Mouse (Mus musculus) hindbrain, embryonic 15.5 days (tissue): ENCODE results near the gene Abca2. TPM values are rescaled to one million over a fixed set of nuclear protein-coding genes. Genes with fewer than 3 reads are reported as not detected.
"Not testable (repeated sequence)": the region's sequence is repeated elsewhere in the genome, so short reads cannot be mapped to it uniquely, and the experiment has no call there.

ENCODE experiments used
- ATAC-seq: fragments of 200-750 bp; cut with Nextera tagmentation; 2 replicates; pipeline ENCODE4 v1.8.0; 2017; ENCODE audit warnings: low read depth, moderate number of reproducible peaks, moderate TSS enrichment; ENCODE audit not compliant: low FRiP score
- H3K27ac ChIP-seq: fragments of 300-500 bp; sonication (generic); replicated peaks from 2 replicates; pipeline ENCODE4 v1.5.1; 2015; ENCODE audit warnings: mild to moderate bottlenecking, inconsistent platforms
- H3K27me3 ChIP-seq: fragments of 300-500 bp; sonication (generic); 2 replicates; pipeline ENCODE4 v1.6.1; 2015; ENCODE audit warnings: control low read depth, inconsistent platforms
- H3K36me3 ChIP-seq: fragments of 300-500 bp; sonication (generic); 2 replicates; pipeline ENCODE4 v1.6.1; 2015; ENCODE audit warnings: control low read depth, inconsistent platforms
- H3K4me1 ChIP-seq: fragments of 300-500 bp; sonication (generic); replicated peaks from 2 replicates; pipeline ENCODE4 v1.6.1; 2015; ENCODE audit warnings: control low read depth, inconsistent platforms
- H3K4me2 ChIP-seq: fragments of 300-500 bp; sonication (generic); 2 replicates; pipeline ENCODE4 v1.6.1; 2015; ENCODE audit warnings: moderate library complexity, mild to moderate bottlenecking, inconsistent platforms
- H3K4me3 ChIP-seq: fragments of 300-500 bp; sonication (generic); 2 replicates; pipeline ENCODE4 v1.5.1; 2015; ENCODE audit warnings: mild to moderate bottlenecking, inconsistent platforms
- H3K9ac ChIP-seq: fragments of 300-500 bp; sonication (generic); 2 replicates; pipeline ENCODE4 v1.6.1; 2015; ENCODE audit warnings: inconsistent platforms
- H3K9me3 ChIP-seq: fragments of 300-500 bp; sonication (generic); 2 replicates; pipeline ENCODE4 v1.6.1; 2016; ENCODE audit warnings: control low read depth, inconsistent platforms
- WGBS: fragments of 180-500 bp; shearing (Covaris S2); methylation state at CpG from one replicate; pipeline ENCODE4 v1.1.7; 2015; 5-methylcytosine and 5-hydroxymethylcytosine counted together
- polyA plus RNA-seq: library from polyadenylated mRNA; unstranded; fragments of >200 nt; fragmentation: Nextera tagmentation; extraction: Ambion mirVana; gene quantifications from 2 replicates; pipeline ENCODE4 v1.2.1, GENCODE M21; 2015

Abca2 gene
- polyA plus RNA-seq, 1 experiment from 2014 or later: 15.1 TPM

- peak overlapping the region; percentile 77 for H3K4me2 ChIP-seq
Observed at GRCm38 (mm10) chr2:25402377-25402971, 26.0 kb upstream of the Abca2 start.

GRCm38 (mm10) chr2:25402972-25403601 is 25.4 kb upstream of the Abca2 start:
- H3K4me3 ChIP-seq: peak overlapping the region; percentile 76
- H3K9me3 ChIP-seq: no peaks in the 10 kb centered on the region
- 0 out of 2 replicates have a peak, but pooled peaks cover 11% of the 10 kb centered on the region for H3K36me3 ChIP-seq
- peaks cover 37% of the 10 kb centered on the region for H3K4me1 ChIP-seq
- peak; percentile 89 for ATAC-seq
- H3K27ac ChIP-seq: peak overlapping the region; percentile 88
- peak overlapping the region; percentile 77 for H3K4me2 ChIP-seq
- under 1% methylated on average over 53 of the region's 54 CpGs for WGBS
- H3K27me3 ChIP-seq: peaks cover 21% of the 10 kb centered on the region
- H3K9ac ChIP-seq: peak overlapping the region; percentile 100

More at GRCm38 (mm10) chr2:25402377-25402971, 26.0 kb upstream of the Abca2 start:
- Histone ChIP-seq H3K4me3 (peak overlapping the region; percentile 76), H3K9ac (peak overlapping the region; percentile 100), H3K4me1 (peaks cover 37% of the 10 kb centered on the region), H3K27ac (peak overlapping the region; percentile 88), H3K27me3 (peaks cover 28% of the 10 kb centered on the region), H3K36me3 (0 out of 2 replicates have a peak, but pooled peaks cover 5% of the 10 kb centered on the region), H3K9me3 (no peaks in the 10 kb centered on the region)
- 0% methylated on average over 13 of the region's 13 CpGs for WGBS
- peak; percentile 59 for ATAC-seq

- Histone ChIP-seq H3K27ac (0 out of 2 replicates have a peak overlapping the region, but pooled peaks have one; percentile 5), H3K9ac (peak overlapping the region; percentile 100), H3K4me2 (peak overlapping the region; percentile 77), H3K36me3 (peaks cover 19% of the 10 kb centered on the region), H3K4me3 (peak overlapping the region; percentile 76), H3K9me3 (no peaks in the 10 kb centered on the region), H3K27me3 (peaks cover 12% of the 10 kb centered on the region), H3K4me1 (peaks cover 37% of the 10 kb centered on the region)
- no peak for ATAC-seq
- 88% methylated on average over 4 of the region's 4 CpGs for WGBS
Observed at GRCm38 (mm10) chr2:25403994-25404393, 24.5 kb upstream of the Abca2 start.

- no peak overlapping the region for H3K4me2 ChIP-seq
- H3K4me3 ChIP-seq: no peak overlapping the region
- peaks cover 22% of the 10 kb centered on the region for H3K4me1 ChIP-seq
- no peak overlapping the region for H3K27ac ChIP-seq
- no peak for ATAC-seq
- no peaks in the 10 kb centered on the region for H3K9me3 ChIP-seq
- no peaks in the 10 kb centered on the region for H3K27me3 ChIP-seq
- WGBS: 93% methylated on average over 10 of the region's 10 CpGs
- H3K36me3 ChIP-seq: peaks cover 51% of the 10 kb centered on the region
- no peak overlapping the region for H3K9ac ChIP-seq
Observed at GRCm38 (mm10) chr2:25408908-25409307, 19.6 kb upstream of the Abca2 start.

GRCm38 (mm10) chr2:25413436-25413835 is 15.1 kb upstream of the Abca2 start:
- ATAC-seq, H3K4me3 ChIP-seq, H3K4me1 ChIP-seq, H3K4me2 ChIP-seq, H3K9ac ChIP-seq, H3K27ac ChIP-seq, H3K9me3 ChIP-seq, H3K27me3 ChIP-seq: not testable (repeated sequence)
- H3K36me3 ChIP-seq: peaks cover 40% of the 10 kb centered on the region

GRCm38 (mm10) chr2:25417426-25417825 is 11.1 kb upstream of the Abca2 start:
- Histone ChIP-seq H3K27ac (no peak overlapping the region), H3K27me3 (no peaks in the 10 kb centered on the region), H3K9ac (no peak overlapping the region), H3K4me3 (no peak overlapping the region), H3K36me3 (peaks cover 11% of the 10 kb centered on the region; the same call in 1 of the 2 replicates), H3K9me3 (no peaks in the 10 kb centered on the region), H3K4me1 (no peaks in the 10 kb centered on the region), H3K4me2 (no peak overlapping the region)
- ATAC-seq: no peak
- 17% methylated on average over 3 of the region's 3 CpGs for WGBS

- H3K9ac ChIP-seq: no peak overlapping the region
- ATAC-seq: peak; percentile 47; the same call in 1 of the 2 replicates
Observed at GRCm38 (mm10) chr2:25421896-25422295, 6.6 kb upstream of the Abca2 start.

GRCm38 (mm10) chr2:25422587-25423410 is 5.7 kb upstream of the Abca2 start, which contains the start of gene Fut7:
Gene Fut7, plus strand, starts transcription at chr2:25423267.
- no peak within 1 kb of the TSS for H3K9ac ChIP-seq
- ATAC-seq: no peak

More at GRCm38 (mm10) chr2:25421896-25422295, 6.6 kb upstream of the Abca2 start:
- no peaks in the 10 kb centered on the region for H3K4me1 ChIP-seq
- no peaks in the 10 kb centered on the region for H3K9me3 ChIP-seq
- no peak overlapping the region for H3K27ac ChIP-seq
- no peaks in the 10 kb centered on the region for H3K36me3 ChIP-seq
- H3K4me3 ChIP-seq: no peak overlapping the region
- 19% methylated on average over 3 of the region's 3 CpGs for WGBS
- H3K27me3 ChIP-seq: peaks cover 8% of the 10 kb centered on the region; the same call in 1 of the 2 replicates
- no peak overlapping the region for H3K4me2 ChIP-seq

GRCm38 (mm10) chr2:25423626-25424025 is 4.9 kb upstream of the Abca2 start:
- 64% methylated on average over 1 of the region's 1 CpGs for WGBS
- Histone ChIP-seq H3K27me3 (peaks cover 8% of the 10 kb centered on the region; the same call in 1 of the 2 replicates), H3K9ac (no peak overlapping the region), H3K4me2 (no peak overlapping the region), H3K4me3 (no peak overlapping the region), H3K9me3 (no peaks in the 10 kb centered on the region), H3K27ac (no peak overlapping the region), H3K4me1 (peaks cover 3% of the 10 kb centered on the region), H3K36me3 (no peaks in the 10 kb centered on the region)
- no peak for ATAC-seq

More at GRCm38 (mm10) chr2:25422587-25423410, 5.7 kb upstream of the Abca2 start, which contains the start of gene Fut7:
- H3K27me3 ChIP-seq: peaks cover 8% of the 10 kb centered on the region; the same call in 1 of the 2 replicates
- 67% methylated on average over 17 of the region's 17 CpGs for WGBS
- H3K27ac ChIP-seq: no peak within 1 kb of the TSS
- no peaks in the 10 kb centered on the region for H3K9me3 ChIP-seq
- H3K36me3 ChIP-seq: no peaks in the 10 kb centered on the region
- no peaks in the 10 kb centered on the region for H3K4me1 ChIP-seq
- H3K4me3 ChIP-seq: no peak within 1 kb of the TSS
- H3K4me2 ChIP-seq: no peak within 1 kb of the TSS

GRCm38 (mm10) chr2:25425481-25425880 is 3.0 kb upstream of the Abca2 start:
- Histone ChIP-seq H3K9ac (no peak overlapping the region), H3K27me3 (peaks cover 8% of the 10 kb centered on the region; the same call in 1 of the 2 replicates), H3K27ac (no peak overlapping the region), H3K36me3 (no peaks in the 10 kb centered on the region), H3K4me2 (no peak overlapping the region), H3K9me3 (no peaks in the 10 kb centered on the region), H3K4me3 (no peak overlapping the region), H3K4me1 (peaks cover 20% of the 10 kb centered on the region)
- 46% methylated on average over 27 of the region's 27 CpGs for WGBS
- ATAC-seq: no peak

GRCm38 (mm10) chr2:25426721-25427191 is 1.7 kb upstream of the Abca2 start:
- Histone ChIP-seq H3K9me3 (no peaks in the 10 kb centered on the region), H3K4me1 (peaks cover 32% of the 10 kb centered on the region), H3K4me3 (no peak overlapping the region), H3K36me3 (no peaks in the 10 kb centered on the region), H3K27ac (no peak overlapping the region), H3K9ac (no peak overlapping the region), H3K4me2 (no peak overlapping the region), H3K27me3 (peaks cover 8% of the 10 kb centered on the region; the same call in 1 of the 2 replicates)
- 32% methylated on average over 5 of the region's 5 CpGs for WGBS
- no peak for ATAC-seq
